Mouse (Mus musculus) heart, embryonic 16.5 days (tissue): ENCODE measurements around the gene Zmpste24. TPM values are rescaled to one million over a fixed set of nuclear protein-coding genes. Genes with fewer than 3 reads are reported as not detected.

Experiments used
- ATAC-seq: fragments of 200-750 bp; cut with Nextera tagmentation; replicated peaks from 2 replicates; pipeline ENCODE4 v1.8.0; 2017; ENCODE audit warnings: moderate number of reproducible peaks; ENCODE audit not compliant: insufficient read depth, low FRiP score; ENCODE audit errors: extremely low read depth
- H3K27ac ChIP-seq: fragments of 300-500 bp; sonication (generic); 2 replicates; pipeline ENCODE4 v1.5.1; 2014; ENCODE audit warnings: mild to moderate bottlenecking, low read length, control low read depth, moderate library complexity
- H3K27me3 ChIP-seq: fragments of 300-500 bp; sonication (generic); 2 replicates; pipeline ENCODE4 v1.6.1; 2014; ENCODE audit warnings: low read length, mixed read lengths; ENCODE audit not compliant: control insufficient read depth, insufficient read depth
- H3K36me3 ChIP-seq: fragments of 300-500 bp; sonication (generic); 2 replicates; pipeline ENCODE4 v1.6.1; 2014; ENCODE audit not compliant: control insufficient read depth, insufficient read depth
- H3K4me1 ChIP-seq: fragments of 300-500 bp; sonication (generic); 2 replicates; pipeline ENCODE4 v1.6.1; 2014; ENCODE audit warnings: low read length, mixed read lengths; ENCODE audit not compliant: control insufficient read depth, insufficient read depth
- H3K4me2 ChIP-seq: fragments of 300-500 bp; sonication (generic); 2 replicates; pipeline ENCODE4 v1.6.1; 2014; ENCODE audit warnings: low read depth, mild to moderate bottlenecking, control low read depth, low read length
- H3K4me3 ChIP-seq: fragments of 300-500 bp; sonication (generic); 2 replicates; pipeline ENCODE4 v1.5.1; 2014; ENCODE audit warnings: mild to moderate bottlenecking, control low read depth, low read length
- H3K9ac ChIP-seq: fragments of 300-500 bp; sonication (generic); 2 replicates; pipeline ENCODE4 v1.6.1; 2014; ENCODE audit warnings: low read length, control low read depth
- H3K9me3 ChIP-seq: fragments of 300-500 bp; sonication (generic); replicated peaks from 2 replicates; pipeline ENCODE4 v1.6.1; 2016; ENCODE audit warnings: low read length; ENCODE audit not compliant: control insufficient read depth
- WGBS: fragments of 180-500 bp; shearing (Covaris S2); extraction: QIAGEN DNeasy Blood & Tissue Kit; methylation state at CpG from one replicate; pipeline ENCODE4 v1.1.7; 2014; 5-methylcytosine and 5-hydroxymethylcytosine counted together
- polyA plus RNA-seq: library from polyadenylated mRNA; unstranded; fragments of >200 nt; fragmentation: Nextera tagmentation; extraction: Ambion mirVana; gene quantifications from 2 replicates; pipeline ENCODE4 v1.2.1, GENCODE M21; 2015

Gene Zmpste24
- polyA plus RNA-seq, 1 experiment from 2014 or later, result 29.1 TPM

DNA sequence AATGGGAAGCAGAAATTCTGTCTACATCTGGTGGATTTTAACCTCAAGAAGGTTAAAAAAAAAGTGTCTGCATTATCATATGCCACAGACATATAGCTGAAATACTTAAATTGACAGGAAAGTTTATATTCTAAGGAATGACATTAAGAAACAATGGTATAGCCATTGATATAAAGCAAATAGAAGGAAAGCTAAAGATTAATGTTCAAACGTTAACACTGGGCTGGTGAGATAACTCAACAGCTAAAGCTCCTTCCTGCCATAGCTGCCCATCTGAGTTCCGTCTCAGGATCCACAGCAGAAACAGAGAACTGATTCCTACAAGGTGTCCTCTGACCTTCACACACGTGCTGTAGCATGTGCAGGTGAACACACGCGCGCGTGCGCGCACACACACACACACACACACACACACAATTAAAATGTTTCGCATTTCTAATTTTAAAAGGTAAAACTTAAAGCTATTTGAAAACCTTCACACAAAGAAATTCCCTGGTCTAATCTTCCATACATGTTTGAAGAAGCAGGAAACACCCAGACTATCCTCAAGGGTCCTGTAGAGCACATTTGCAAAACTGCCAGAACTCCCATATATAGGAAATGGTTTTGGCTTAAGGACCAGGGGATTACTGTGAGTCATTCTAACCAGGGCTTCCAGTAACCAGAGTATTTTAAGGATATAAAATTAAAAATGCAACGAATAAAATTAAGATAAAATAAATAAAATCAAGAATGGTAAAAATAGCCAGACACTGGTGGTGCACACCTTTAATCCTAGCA, 87.1 kb downstream of the Zmpste24 start:
- no peaks in the 10 kb centered on the region for H3K36me3 ChIP-seq
- no peak overlapping the region for H3K4me2 ChIP-seq
- 76% methylated on average over 11 of the region's 11 CpGs for WGBS
- no peak overlapping the region for H3K4me3 ChIP-seq
- no peaks in the 10 kb centered on the region for H3K9me3 ChIP-seq
- H3K27ac ChIP-seq, result no peak overlapping the region
- H3K4me1 ChIP-seq, result peaks cover 13% of the 10 kb centered on the region
- no peak for ATAC-seq
- H3K27me3 ChIP-seq, result no peaks in the 10 kb centered on the region
- H3K9ac ChIP-seq, result no peak overlapping the region

Other genes starting within 250 kb of the Zmpste24 start
- 0.12 and 0.18 TPM in 2 replicates for gene Rims3, start 243.4 kb downstream of the Zmpste24 start, polyA plus RNA-seq
- 10.6 and 11.0 TPM in 2 replicates for gene Exo5, start 173.2 kb downstream of the Zmpste24 start, polyA plus RNA-seq
- 9.1 and 10.3 TPM in 2 replicates for gene Zfp69, start 146.5 kb downstream of the Zmpste24 start, polyA plus RNA-seq
- 11.2 and 12.4 TPM in 2 replicates for gene Smap2, start 81.0 kb downstream of the Zmpste24 start, polyA plus RNA-seq
- gene Col9a2, start 58.9 kb downstream of the Zmpste24 start, polyA plus RNA-seq, result 6.0 and 6.7 TPM in 2 replicates
- gene Tmco2, start 11.0 kb upstream of the Zmpste24 start, polyA plus RNA-seq, result not detected in 2 replicates
- gene Rlf, start 116.8 kb upstream of the Zmpste24 start, polyA plus RNA-seq, result 17.4 and 19.0 TPM in 2 replicates
- not detected in 2 replicates for gene Gm12888, start 226.7 kb upstream of the Zmpste24 start, polyA plus RNA-seq